Mouse (Mus musculus) thymus, postnatal 25 days (tissue): ENCODE measurements around the gene Cnot8.

Source experiments
- DNase-seq: peaks from one replicate; pipeline ENCODE4 v3.0.0; 2022

Gene Cnot8

GRCm38 (mm10) chr11:58107009-58107408, 3.1 kb downstream of the Cnot8 start:
- DNase-seq: no peak

- no peak for DNase-seq
These were observed 3.8 kb downstream of the Cnot8 start for GRCm38 (mm10) chr11:58107664-58108337.

- no peak for DNase-seq
These were observed 12.6 kb downstream of the Cnot8 start for GRCm38 (mm10) chr11:58116560-58116959.

GRCm38 (mm10) chr11:58117044-58117652, 13.2 kb downstream of the Cnot8 start:
- DNase-seq: no peak

GRCm38 (mm10) chr11:58120655-58121054, 16.7 kb downstream of the Cnot8 start:
- DNase-seq: no peak

GRCm38 (mm10) chr11:58121351-58121750, 17.4 kb downstream of the Cnot8 start:
- DNase-seq: no peak

- DNase-seq: no peak
These were observed 19.8 kb downstream of the Cnot8 start for GRCm38 (mm10) chr11:58123711-58124110.

- no peak for DNase-seq
These were observed 21.1 kb downstream of the Cnot8 start for GRCm38 (mm10) chr11:58125021-58125420.

- DNase-seq: no peak
These were observed 22.6 kb downstream of the Cnot8 start for GRCm38 (mm10) chr11:58126397-58127160.

GRCm38 (mm10) chr11:58127544-58127943, 23.6 kb downstream of the Cnot8 start:
- no peak for DNase-seq

GRCm38 (mm10) chr11:58129302-58129843, 25.4 kb downstream of the Cnot8 start:
- DNase-seq: no peak

- DNase-seq: no peak
These were observed 28.1 kb downstream of the Cnot8 start for GRCm38 (mm10) chr11:58132026-58132425.

- peak; percentile 43 for DNase-seq
These were observed 30.9 kb downstream of the Cnot8 start for GRCm38 (mm10) chr11:58134869-58135268.

GRCm38 (mm10) chr11:58135296-58135695, 31.3 kb downstream of the Cnot8 start:
- DNase-seq: no peak

- no peak for DNase-seq
These were observed 32.7 kb downstream of the Cnot8 start for GRCm38 (mm10) chr11:58136677-58137076.

- DNase-seq: peak; percentile 51
These were observed 34.9 kb downstream of the Cnot8 start for GRCm38 (mm10) chr11:58138821-58139220.

- DNase-seq: peak; percentile 62
These were observed 35.5 kb downstream of the Cnot8 start for GRCm38 (mm10) chr11:58139466-58139865.

- DNase-seq: no peak
These were observed 39.9 kb downstream of the Cnot8 start for GRCm38 (mm10) chr11:58143704-58144426.

- DNase-seq: no peak
These were observed 42.3 kb downstream of the Cnot8 start for GRCm38 (mm10) chr11:58146241-58146640.

GRCm38 (mm10) chr11:58155458-58155857, 51.5 kb downstream of the Cnot8 start:
- no peak for DNase-seq

- no peak for DNase-seq
These were observed 52.9 kb downstream of the Cnot8 start for GRCm38 (mm10) chr11:58156871-58157270.

GRCm38 (mm10) chr11:58165072-58165471, 61.1 kb downstream of the Cnot8 start:
- DNase-seq: peak; percentile 44

GRCm38 (mm10) chr11:58167822-58168166, 63.8 kb downstream of the Cnot8 start:
- no peak for DNase-seq
